Mouse (Mus musculus) stomach, postnatal 0 days (tissue): ENCODE measurements around the gene Abhd16a.

Experiments used
- CTCF ChIP-seq: IDR thresholded peaks from 2 replicates; pipeline ENCODE4 v1.5.1; 2016; ENCODE audit warnings: antibody characterized with exemption, low read depth, mild to moderate bottlenecking, moderate library complexity
- EP300 ChIP-seq: optimal IDR thresholded peaks from 2 replicates; pipeline ENCODE3; 2016; ENCODE audit warnings: antibody characterized with exemption

DNA sequence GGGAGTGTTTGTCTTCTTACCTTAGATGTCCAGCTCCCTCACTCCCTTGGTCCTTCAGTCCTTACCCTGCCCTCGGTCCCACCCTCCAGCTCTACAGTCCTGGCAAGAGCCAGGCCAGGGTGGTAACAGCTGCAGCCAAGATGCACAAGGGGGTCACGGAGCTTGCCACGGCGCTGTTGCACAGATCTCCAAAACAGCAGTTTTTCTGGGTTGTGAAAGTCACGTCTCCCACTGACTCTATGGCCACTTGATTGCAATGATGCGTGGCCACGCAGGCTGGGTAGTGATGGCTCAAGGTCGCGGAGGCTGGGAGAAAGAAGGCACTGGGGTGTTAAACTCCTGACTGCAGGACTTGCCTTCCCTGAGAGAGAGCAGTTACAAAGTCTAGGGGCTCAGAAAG is 17.6 kb upstream of the Abhd16a start:
- TF ChIP-seq CTCF, result no peak
- no peak for TF ChIP-seq EP300
